Mouse (Mus musculus) megakaryocyte, embryonic 14.5 days (primary cell): ENCODE data around the gene Opa1. TPM values are rescaled to one million over a fixed set of nuclear protein-coding genes. Genes with fewer than 3 reads are reported as not detected.

Source experiments
- H3K27me3 ChIP-seq: replicated peaks from 2 replicates; pipeline ENCODE3; 2012; ENCODE audit warnings: inconsistent platforms
- H3K36me3 ChIP-seq: replicated peaks from 2 replicates; pipeline ENCODE3; 2012; ENCODE audit warnings: low read length, inconsistent platforms, mixed read lengths
- H3K4me1 ChIP-seq: 2 replicates; pipeline ENCODE4 v1.6.1; 2012; ENCODE audit warnings: inconsistent platforms
- H3K4me3 ChIP-seq: replicated peaks from 2 replicates; pipeline ENCODE3; 2012; ENCODE audit warnings: moderate library complexity, mild to moderate bottlenecking, inconsistent platforms
- H3K9me3 ChIP-seq: 2 replicates; pipeline ENCODE4 v1.6.1; 2012; ENCODE audit warnings: inconsistent platforms
- FLI1 ChIP-seq: IDR thresholded peaks from 2 replicates; pipeline ENCODE4 v1.6.1; 2012; ENCODE audit warnings: low read length, inconsistent platforms, mixed read lengths
- GATA1 ChIP-seq: IDR thresholded peaks from 3 replicates; pipeline ENCODE4 v1.6.1; 2012; ENCODE audit warnings: mixed read lengths, low read length, inconsistent platforms, borderline replicate concordance
- polyA plus RNA-seq: library from polyadenylated mRNA; stranded (reverse); fragments of >175 nt; gene quantifications from 2 replicates; pipeline ENCODE4 v1.2.3, GENCODE M21; 2012; ENCODE audit warnings: low replicate concordance; ENCODE audit not compliant: insufficient read depth

The Opa1 gene
- polyA plus RNA-seq, 1 experiment: 3.4 TPM

DNA sequence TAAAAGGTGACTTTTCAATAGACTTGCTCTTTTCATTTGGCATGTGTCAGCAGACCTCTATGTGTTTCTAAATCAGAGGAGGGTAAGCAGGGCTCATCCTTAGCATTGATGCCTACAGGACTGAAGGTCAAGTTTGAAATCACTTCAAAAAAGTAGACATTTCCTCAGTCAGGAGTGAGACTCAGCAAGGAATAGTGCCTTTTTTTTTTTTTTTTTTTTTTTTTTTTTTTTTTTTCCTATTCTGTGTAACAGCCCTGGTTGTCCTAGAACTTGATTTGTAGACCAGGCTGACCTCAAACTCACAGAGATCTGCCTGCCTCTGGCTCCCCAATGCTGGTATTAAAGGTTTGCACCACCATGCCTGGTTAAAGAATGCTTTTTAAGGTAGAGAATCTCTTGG lies 67.1 kb downstream of the Opa1 start:
- H3K27me3 ChIP-seq: no peaks in the 10 kb centered on the region
- TF ChIP-seq GATA1: no peak
- TF ChIP-seq FLI1: no peak
- H3K4me3 ChIP-seq: no peak overlapping the region
- peaks cover 96% of the 10 kb centered on the region for H3K36me3 ChIP-seq
- no peaks in the 10 kb centered on the region for H3K4me1 ChIP-seq
- H3K9me3 ChIP-seq: no peaks in the 10 kb centered on the region

DNA sequence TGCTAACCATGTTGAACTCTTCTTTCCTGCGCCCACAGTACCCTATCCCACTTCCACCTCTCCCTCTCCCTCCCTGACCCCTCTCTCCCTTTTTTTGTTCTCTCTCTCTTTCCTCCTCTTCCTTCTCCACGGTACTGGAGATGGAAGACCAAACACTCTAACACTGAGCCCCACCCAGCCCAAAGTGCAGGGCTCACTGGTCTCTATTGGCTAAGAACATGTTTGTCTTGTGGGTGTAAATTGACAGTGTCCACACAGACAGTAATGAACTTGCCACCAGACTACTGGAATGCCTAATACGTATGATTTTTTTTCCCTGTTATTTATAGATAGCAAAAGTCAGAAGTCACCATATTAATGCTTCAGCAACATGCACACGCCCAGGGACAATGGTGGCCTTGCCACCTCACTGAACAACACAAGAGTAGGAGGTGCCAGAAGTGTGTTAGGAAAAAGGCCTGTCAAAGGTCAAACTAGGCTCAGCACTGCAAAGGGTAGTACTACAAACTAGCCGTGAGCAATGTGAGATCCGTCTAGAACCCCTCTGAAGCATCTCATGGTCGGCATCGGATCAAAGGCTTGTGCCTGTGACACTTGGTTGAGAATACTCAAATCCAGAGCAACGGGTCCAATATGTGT lies 77.2 kb downstream of the Opa1 start:
- TF ChIP-seq GATA1 (no peak), FLI1 (no peak)
- peaks cover 2% of the 10 kb centered on the region for H3K27me3 ChIP-seq

DNA sequence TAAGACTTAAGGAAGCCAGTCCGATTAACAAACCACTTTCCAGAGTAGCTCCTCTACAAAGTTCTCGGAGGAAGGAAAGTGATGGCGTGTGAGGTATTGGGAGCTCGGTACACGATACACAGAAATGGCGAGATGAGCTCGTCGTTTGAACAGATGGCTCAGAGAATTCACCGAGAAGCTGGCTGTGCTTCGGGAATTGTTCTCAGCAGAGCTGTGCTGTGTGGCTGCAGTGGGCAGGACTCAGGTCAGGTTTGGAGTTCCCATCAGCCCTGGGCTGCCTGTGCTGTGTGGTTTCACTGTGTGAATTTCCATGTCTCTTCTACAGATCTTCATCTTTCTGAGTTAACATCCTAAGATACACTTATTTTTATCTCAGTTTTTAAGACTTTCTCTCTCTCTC lies 77.8 kb downstream of the Opa1 start:
- peaks cover 4% of the 10 kb centered on the region for H3K27me3 ChIP-seq
- no peaks in the 10 kb centered on the region for H3K9me3 ChIP-seq
- H3K4me3 ChIP-seq: no peak overlapping the region
- peaks cover 19% of the 10 kb centered on the region for H3K36me3 ChIP-seq
- TF ChIP-seq GATA1 (no peak), FLI1 (no peak)
- H3K4me1 ChIP-seq: no peaks in the 10 kb centered on the region; the same call in 1 of the 2 replicates

More for the DNA sequence above, 77.2 kb downstream of the Opa1 start:
- H3K9me3 ChIP-seq: no peaks in the 10 kb centered on the region
- H3K36me3 ChIP-seq: peaks cover 25% of the 10 kb centered on the region
- H3K4me1 ChIP-seq: no peaks in the 10 kb centered on the region; the same call in 1 of the 2 replicates
- no peak overlapping the region for H3K4me3 ChIP-seq

DNA sequence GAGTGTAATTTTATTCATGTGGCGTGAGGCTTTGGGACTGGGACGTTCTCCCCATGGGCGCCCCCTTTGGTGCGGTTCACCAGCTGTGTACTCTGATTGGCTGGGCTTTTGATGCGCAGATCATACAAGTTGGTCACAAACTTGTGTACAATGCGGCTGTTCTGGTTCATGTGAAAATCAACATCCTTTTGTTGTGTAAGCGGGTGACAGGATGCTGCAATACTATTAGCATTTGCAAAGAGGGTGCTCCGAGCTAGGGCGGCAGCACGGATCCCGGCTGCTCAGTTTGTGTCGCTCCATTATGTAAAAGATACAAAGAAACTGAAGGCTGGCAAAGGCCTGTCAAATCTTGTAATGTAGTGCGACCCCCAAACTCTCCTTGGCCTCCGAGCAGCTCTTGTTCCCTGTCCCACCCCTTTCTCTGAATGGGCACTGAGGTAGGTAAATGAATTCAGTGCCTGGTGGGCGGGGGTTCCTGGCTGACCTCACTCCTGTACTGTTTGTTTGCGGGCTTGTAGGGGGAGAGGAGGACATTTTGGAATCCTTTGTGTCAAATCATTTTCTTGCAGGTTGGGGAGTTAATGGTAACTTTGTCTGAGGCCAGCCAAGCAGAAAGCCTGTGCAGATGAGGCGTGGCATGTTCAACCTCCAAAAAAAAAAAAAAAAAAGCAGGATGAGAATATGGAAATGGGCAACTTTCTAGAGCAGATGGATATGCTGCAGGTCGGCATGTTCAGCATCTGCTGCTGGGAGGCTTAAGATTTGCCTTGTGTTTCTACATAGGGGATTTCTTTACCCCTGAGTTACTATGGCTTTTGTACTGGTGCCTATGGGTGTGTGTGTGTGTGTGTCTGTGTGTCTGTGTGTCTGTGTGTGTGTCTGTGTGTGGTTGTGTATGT lies 78.8 kb downstream of the Opa1 start:
- peaks cover 9% of the 10 kb centered on the region for H3K36me3 ChIP-seq
- no peaks in the 10 kb centered on the region; the same call in 1 of the 2 replicates for H3K4me1 ChIP-seq
- peaks cover 4% of the 10 kb centered on the region for H3K27me3 ChIP-seq
- H3K4me3 ChIP-seq: no peak overlapping the region
- no peaks in the 10 kb centered on the region for H3K9me3 ChIP-seq
- TF ChIP-seq FLI1 (no peak), GATA1 (no peak)

DNA sequence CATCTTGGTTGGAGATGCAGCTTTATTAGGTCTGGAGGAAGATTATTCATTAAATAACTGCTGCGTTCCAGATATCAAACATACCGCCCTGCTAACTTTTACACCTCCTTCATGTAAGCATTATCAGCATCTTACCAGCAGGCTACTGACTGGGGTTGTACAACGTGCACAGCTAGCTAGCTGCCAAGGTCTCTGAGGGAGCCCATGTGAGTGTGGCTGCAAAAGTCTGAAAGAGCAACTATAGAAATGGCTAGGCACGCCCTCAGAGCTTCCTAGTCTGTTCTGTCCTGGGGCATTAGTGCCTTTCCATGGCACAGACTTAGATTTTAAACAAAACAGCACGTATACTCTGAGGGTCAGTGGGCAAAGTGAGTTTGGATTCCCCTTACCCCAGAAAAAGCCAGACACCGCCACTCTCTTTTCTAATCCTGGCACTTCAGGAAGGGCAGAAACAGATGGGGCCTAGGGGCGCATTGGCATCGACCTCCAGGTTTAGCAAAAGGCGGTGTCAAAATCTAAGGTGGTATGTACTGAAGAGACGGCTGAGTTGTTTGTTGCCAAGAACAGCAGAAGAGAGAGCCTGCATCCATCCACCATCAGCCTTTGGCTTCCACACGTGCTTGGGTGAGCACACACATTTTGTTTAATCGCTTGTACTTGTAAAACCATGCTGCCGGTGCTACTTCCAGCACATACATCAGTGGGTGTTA lies 80.1 kb downstream of the Opa1 start:
- H3K4me1 ChIP-seq: no peaks in the 10 kb centered on the region; the same call in 1 of the 2 replicates
- H3K27me3 ChIP-seq: peaks cover 4% of the 10 kb centered on the region
- no peak overlapping the region for H3K4me3 ChIP-seq
- TF ChIP-seq FLI1 (no peak), GATA1 (no peak)
- no peaks in the 10 kb centered on the region for H3K9me3 ChIP-seq
- no peaks in the 10 kb centered on the region for H3K36me3 ChIP-seq

DNA sequence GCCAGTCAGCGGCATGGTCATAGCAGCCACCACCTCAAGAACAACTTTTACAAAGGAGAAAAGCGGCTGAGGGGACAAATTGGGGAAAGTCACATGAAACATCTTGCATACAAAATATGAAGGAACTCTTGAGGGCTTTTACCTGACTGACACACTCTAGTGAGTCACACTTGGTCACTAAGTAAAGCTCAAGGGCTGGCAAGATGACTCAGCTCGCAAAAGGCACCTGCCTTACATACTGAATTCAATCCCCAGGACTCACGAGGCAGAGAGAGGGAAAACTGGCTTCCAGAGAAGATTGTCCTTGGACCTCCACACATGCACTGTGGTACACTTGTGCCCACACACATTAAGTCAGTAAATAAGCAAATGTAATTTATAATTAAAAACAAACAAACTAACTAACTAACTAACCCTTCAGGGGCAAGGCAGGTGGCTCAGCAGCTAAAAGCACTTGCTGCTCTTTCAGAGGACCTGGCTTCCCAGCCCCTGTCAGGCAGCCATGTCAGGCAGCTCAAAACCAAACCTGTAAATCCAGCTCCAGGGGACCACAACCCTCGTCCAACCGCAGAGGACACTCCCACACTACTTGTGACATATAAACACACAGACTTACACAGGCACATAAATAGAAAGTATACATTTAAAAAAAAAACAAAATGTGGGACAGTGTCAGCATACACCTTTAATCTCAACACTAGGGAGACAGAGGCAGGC lies 84.1 kb downstream of the Opa1 start:
- H3K36me3 ChIP-seq: no peaks in the 10 kb centered on the region
- no peaks in the 10 kb centered on the region; the same call in 1 of the 2 replicates for H3K4me1 ChIP-seq
- TF ChIP-seq GATA1 (no peak), FLI1 (no peak)
- peaks cover 12% of the 10 kb centered on the region for H3K27me3 ChIP-seq
- no peak overlapping the region for H3K4me3 ChIP-seq
- H3K9me3 ChIP-seq: no peaks in the 10 kb centered on the region

DNA sequence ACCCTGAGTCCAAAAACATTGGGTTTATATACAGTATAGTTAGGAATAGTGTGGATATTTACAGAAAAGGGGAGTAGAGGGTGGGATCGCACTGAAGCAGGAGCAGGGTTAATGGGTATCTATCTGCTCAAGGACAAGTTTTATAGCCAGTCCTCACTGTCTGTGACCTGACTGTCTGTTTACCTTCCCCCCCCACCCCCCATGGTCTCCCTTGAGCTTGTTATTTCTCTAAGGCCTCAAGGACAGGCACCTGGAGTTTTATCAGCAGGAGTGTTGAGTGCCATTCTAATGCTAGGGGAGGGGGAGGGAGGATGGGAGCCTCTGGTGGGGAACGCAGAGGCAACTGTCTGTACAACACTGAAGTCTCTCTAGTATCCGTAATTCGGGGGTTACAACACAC lies 85.3 kb downstream of the Opa1 start:
- peaks cover 12% of the 10 kb centered on the region for H3K27me3 ChIP-seq
- no peaks in the 10 kb centered on the region for H3K9me3 ChIP-seq
- no peaks in the 10 kb centered on the region; the same call in 1 of the 2 replicates for H3K4me1 ChIP-seq
- no peak for TF ChIP-seq FLI1
- no peak for TF ChIP-seq GATA1
- no peak overlapping the region for H3K4me3 ChIP-seq
- H3K36me3 ChIP-seq: no peaks in the 10 kb centered on the region

DNA sequence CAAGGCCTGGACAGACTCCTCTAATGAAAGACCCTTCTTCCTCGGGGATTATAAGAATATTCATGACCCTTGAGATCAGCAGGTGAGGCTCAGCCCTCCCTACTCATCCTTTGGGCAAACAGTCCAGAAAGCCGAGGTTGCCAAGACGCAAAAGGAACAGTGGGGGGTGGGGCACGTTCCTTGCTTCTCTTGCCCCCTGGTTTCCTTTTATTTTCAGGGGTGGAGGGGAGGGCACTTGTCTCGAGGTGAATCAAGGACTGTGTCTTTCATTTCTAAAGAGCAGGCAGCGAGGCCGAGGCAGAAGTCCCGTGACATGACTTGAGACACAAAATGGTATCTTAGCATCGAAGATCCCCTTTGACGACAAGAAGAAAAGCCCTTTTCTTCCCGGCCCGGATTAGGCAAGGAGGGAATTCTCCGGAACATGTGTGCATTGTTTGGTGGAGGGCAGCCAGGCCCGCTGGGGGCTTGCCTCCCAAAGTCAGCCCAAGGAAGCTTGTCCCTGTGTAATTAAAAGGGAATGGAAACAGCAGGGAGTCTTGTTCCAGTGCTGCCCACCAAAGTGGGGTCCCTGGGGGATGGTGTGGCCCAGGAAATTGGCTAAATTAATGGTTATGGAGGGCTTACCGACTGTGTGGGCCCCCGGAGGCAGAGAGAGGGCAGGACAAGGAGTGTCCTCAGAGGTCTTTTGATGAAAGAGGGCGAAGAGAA lies 88.0 kb downstream of the Opa1 start:
- H3K4me3 ChIP-seq: no peak overlapping the region
- no peak for TF ChIP-seq GATA1
- TF ChIP-seq FLI1: no peak
- no peaks in the 10 kb centered on the region for H3K9me3 ChIP-seq
- peaks cover 9% of the 10 kb centered on the region for H3K27me3 ChIP-seq
- no peaks in the 10 kb centered on the region for H3K4me1 ChIP-seq
- H3K36me3 ChIP-seq: no peaks in the 10 kb centered on the region

DNA sequence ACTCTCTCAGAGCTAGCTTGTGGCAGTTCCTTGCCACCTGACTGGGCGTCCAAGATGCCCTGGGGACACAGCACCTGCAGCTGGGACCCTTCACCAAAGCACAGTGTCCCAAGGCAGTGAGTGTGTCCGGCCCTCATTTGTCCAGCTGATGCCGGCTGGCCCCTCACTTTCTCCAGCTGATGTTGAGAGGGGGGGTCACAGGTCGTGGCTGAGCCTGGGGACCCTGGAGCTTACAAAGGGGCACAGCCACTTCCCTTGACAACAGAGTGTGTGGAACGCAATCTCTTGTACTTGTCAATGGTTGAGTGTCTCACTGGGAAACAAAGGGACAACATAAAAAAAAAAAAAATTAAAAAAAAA lies 88.5 kb downstream of the Opa1 start:
- Histone ChIP-seq H3K9me3 (no peaks in the 10 kb centered on the region), H3K27me3 (peaks cover 9% of the 10 kb centered on the region), H3K4me1 (no peaks in the 10 kb centered on the region), H3K36me3 (no peaks in the 10 kb centered on the region), H3K4me3 (no peak overlapping the region)
- TF ChIP-seq FLI1 (no peak), GATA1 (no peak)
